Mouse (Mus musculus) 416B (cell line): ENCODE results near the gene Anxa4.
A peak's percentile ranks its signal among the peaks of the same experiment; 100 is the strongest.

Experiments used
- DNase-seq: peaks from one replicate; pipeline ENCODE4 v3.0.0; 2011; ENCODE audit warnings: low read depth

Anxa4 gene

DNA sequence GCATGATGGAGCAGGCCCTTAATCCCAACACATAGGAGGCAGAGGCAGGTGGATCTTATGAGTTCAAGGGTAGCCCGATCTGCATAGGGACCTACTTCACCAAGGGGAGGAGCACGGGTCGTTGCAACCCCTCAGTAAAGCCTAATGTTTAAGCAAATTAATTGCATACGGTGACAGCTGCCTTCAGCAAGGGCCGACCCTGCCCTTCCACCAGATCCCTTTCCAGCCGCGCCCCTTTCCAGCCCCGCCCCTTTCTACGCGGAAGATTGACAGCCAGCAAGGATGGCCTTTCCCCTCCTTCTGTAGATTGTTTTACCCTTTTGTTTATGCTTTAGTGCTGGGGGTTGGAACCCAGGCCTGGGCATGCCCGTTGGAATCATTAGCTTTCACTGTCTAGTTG is 8.0 kb upstream of the Anxa4 start:
- no peak for DNase-seq

DNA sequence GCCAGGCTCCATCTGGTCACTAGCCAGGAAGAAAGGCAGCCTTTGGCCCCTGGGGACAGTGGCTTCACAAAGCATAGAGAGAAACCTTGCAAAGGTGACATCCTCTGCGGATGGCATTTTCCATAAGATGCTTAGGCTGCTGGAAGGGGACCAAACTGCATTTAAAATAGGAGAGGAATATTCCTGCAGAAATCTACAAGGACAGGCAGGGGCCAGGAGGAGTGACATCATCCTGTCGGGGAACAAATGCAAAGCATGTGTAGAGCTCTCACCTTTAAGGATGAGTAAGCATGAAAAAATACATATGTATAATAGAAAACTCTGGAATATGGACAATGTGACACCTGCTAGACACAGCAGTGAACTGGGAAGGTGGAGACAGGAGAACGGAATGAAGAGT is 7.1 kb upstream of the Anxa4 start:
- no peak for DNase-seq

DNA sequence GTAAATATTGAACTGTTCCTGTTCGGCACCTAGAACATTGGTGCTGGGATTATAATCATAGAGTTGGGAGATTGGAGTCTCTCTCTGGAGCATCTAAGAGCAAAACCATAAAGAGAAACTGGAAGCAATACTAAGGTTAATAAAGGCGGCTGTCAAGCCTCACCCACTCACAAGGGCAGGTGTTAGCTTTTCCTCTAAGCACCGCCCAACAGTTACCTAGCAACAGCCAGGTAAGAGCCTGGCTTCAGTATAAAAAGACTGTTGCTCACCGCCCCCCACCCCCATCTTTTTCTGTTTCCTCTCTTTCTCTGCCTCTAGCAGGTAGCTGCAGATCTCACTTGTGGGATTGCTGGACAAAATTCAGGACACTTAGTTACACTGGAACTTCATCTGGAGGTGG is 4.1 kb upstream of the Anxa4 start:
- DNase-seq, result no peak

DNA sequence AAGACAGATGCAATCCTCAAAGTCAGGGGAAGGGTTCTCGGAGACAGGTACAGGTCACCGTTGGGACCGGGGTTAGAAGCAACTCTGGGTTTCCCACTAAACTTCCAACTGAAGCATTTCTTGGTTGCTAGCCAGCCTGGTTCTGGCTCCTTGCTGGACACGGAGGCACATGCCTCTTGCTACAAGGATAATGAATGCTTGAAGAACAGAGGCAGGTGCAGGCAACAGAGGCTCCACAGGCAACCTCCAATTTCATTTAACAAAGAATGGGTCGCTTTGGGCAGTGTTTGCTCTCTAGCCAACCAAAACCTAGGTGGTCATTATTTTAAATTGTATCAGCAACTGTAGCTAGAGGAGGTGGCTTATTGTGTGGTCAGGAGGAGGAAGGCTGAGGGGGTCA is 573 bp upstream of the Anxa4 start:
- no peak for DNase-seq

DNA sequence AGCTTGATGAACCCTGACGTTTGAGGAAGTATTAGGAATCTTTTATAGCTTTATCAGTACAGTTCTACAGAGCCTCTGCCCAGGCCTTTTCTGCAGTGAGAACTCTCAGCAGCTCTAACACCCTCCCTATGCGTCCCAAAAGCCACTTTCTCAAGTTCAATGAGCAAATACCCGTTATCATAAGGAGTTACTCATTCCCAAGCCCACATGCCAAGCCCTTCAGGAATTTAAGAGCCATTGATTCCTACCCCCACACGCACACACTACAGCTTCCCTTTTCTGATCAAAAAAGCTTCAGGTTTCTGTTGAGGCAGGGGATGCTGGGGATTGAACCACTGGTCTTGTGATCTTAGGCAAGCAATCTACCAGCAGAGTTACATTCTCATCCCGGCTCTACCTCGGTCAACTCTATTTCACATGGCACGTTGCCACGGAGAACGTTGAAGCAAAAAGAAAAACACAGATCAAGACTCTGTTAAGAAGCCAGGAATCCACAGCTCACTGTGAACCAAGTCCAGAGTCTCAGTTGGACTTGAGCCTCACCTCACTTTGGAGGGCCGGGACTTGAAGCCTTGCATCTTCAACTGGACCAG is 2.9 kb downstream of the Anxa4 start:
- DNase-seq, result no peak

DNA sequence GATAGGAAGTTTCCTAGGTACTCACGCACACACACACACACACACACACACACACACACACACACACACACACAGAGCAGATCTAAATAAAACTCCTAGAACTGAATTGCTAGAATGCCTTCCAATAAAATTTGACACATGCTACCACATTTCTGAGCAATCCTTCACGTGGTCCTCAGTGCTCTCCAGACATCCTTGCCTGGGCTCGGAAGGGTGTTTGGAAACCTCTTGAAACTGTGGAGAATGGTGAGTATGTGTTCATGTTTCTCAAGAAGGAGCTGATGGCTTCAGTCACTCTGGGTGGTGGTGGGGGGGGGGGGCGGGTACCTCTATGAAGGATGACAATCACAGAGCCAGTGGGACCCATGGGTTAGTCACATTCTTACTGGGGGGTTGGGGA is 5.1 kb downstream of the Anxa4 start:
- no peak for DNase-seq

DNA sequence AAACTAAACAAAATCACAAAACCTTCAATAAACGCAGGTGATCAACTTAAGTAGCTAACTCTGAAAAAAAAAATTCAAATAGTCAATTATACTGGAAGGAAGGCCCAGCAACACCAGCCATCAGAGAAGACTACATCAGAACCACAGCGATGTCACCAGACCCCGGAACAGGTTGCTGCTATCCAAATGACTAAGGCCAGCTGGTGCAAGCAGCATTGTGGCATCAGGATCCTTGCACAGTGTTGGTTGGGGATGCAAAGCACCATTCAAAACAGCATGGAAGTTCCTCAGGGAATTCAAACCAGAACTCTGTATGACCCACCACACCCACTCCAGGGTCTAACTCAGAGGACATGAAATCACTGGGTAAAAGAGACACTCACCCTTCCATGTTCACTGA is 6.8 kb downstream of the Anxa4 start:
- no peak for DNase-seq

DNA sequence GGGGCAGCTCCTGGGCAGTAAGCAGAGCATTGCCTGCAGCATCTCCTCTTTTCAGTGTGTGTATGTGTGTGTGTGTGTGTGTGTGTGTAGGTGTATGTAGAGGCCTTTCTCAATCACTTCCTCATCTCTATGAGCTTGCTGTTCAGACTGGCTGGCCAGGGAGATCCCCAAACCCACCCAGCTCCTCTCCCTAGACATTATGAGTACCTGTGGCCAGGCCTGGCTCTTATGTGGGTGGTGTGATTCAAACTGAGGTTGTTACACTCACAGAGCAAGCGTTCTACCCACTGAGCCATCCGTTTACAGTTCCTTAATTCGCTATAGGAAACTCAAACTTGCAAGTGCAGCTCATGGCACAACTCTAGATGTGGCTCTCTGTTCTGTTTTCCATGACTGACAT is 8.6 kb downstream of the Anxa4 start:
- peak; percentile 19 for DNase-seq

DNA sequence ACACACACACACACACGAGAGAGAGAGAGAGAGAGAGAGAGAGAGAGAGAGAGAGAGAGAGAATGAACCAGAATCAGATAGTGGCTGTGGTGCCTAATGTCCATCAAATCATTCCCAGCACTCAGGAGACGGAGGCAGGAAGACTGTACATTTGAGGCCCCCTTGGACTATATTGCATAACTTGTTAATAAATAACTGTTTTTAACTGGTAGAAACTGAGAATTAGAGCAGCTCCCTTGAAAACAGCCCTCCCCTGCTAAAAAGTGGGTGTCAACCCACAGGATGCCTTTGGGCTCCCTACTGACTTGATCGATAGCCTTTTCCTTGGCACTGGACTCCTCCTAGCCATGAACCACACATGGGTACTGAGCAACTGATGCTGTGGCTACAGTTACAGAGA is 11.0 kb downstream of the Anxa4 start:
- DNase-seq, result no peak

DNA sequence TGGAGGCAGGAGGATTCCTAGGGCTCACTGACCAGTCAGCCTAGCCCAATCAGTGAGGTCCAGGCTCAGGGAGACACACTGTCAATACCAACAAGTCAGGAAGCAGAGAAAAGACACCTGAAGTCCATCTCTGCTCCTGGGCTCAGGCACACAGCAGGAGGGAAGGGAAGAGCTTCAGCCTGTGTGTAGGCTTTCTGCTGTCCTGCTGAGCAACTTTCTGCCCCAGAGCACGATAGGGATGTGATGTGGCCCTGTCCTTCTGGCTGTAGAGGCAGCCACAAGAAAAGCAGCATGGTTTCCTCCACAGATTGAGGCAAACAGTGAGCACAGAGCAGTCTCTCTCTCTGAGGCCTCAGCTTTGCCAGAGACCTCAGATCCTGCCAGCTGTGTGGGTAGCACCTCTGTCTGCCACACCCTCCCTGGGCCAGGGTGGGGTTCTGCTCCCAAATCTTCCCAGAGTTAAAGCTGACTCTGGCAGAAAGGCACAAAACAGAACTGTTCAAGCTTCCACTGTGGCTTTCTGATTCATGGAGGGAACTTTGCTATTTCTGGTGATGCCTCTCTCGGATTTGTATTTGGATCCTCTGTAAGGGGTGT is 11.9 kb downstream of the Anxa4 start:
- DNase-seq, result no peak

DNA sequence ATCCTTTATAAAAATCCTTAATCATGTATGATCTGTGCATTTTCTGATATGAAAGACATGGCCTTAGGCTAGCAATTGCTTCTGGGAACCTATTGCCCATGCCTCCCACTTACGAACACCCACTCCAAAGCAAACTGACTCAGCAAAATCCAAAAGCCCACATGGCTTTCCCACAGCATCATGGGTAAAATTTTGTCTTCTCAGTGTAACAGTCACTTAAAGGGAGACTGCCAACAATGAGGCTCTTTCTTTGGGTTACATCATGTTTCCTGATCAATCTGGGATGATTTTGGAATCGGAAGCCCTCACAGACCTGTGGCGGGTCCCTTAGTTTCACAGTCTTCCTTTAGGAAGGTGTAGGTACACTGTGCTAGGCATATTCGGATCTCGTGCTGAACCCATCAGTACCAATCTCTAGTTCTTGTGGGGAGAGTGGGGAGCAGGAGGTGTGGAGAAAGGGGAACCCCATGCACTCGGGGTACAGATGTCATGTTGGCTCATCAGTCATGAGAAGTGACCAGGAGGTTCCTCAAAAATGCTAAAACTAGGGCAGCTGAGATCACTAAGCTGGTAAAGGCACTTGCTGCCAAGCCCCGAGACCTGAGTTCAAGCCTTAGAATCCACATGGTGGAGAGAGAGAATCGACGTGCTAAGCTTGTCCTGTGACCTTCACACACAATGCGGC is 14.3 kb downstream of the Anxa4 start:
- DNase-seq, result peak; percentile 22

DNA sequence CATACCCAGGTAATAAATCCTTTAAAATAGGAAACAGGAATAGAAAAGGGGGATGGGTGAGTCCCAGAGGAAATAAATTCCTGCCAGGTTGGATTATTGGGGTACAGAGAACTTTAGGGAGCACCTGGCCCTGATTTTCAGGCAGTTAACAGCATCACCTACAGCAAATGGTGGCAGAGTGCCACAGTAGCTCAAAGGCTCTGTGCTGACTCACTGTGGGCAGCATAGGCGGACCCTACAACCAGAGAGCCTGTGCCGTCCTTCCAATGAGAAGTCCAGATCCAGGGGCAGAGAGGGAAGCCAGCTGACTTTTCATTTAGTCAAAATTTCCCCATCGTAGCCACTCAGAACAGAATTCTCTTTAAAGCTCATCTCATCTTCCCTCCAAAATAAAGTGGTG is 16.2 kb downstream of the Anxa4 start:
- DNase-seq, result peak; percentile 78

DNA sequence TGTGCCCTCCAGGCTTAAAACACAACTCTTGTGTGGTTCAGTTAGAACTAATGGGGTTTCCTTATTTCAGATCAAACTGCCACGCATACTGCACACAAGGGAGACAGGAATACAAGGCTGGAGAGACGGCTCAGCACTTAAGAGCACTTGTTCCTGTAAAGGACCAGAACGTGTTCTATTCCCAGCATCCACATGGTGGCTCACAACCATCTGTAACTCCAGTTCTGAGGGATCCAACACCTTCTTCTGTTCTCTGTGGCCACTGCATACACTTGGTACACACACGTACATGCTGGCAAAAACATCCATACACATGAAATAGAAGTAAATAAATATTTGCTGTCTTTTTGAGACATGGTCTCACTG is 16.7 kb downstream of the Anxa4 start:
- DNase-seq, result no peak

DNA sequence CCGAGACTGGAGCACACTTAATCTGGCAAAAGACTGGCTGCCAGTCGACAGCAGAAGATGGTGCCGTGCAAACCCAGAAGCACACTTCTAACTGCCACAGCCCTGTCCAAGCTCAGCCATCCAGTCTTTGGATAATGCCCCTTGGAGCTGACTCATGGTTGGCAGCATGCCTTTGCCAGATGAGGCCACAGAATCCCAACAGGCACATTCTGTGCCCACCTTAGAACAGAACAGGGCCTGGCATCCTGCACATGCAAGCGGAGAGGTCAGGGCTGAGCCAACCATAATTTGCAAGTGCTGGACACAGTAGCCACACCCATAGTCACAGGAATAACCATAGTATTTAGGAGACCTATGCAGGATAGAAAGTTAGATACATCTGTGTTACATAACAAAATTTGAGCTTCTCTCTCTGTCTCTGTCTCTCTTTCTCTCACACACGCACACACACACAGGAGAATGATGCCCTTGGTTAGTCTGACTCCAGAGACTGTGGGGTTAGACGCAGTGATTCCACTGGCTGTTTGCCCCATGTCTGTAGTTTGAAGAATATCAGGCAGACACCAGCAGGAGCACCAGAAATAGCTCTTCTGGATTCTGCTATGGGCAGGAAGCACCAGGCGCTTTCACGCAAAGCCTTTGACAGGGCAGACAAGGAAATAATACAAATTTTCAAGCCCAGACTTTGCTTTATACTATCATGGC is 17.2 kb downstream of the Anxa4 start:
- no peak for DNase-seq

DNA sequence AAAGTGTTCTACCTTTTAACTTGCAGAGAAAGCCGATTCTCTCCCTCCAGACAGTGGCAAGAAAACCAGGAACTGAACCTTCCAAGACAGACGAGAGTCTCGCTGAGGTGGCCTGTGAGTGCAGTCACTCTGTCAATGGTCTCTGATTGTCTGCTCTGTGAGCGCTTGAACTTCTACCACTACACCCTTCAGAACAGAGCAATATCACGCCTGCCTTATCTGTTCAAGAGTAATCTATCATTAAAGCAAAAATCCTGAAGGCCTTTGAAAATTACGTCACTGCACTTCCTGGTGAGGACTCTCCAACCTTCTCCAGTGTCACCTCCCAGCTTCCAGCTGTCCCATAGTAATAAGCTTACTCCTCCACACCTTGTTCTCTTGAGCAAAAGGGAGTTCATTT is 18.4 kb downstream of the Anxa4 start:
- DNase-seq, result no peak

DNA sequence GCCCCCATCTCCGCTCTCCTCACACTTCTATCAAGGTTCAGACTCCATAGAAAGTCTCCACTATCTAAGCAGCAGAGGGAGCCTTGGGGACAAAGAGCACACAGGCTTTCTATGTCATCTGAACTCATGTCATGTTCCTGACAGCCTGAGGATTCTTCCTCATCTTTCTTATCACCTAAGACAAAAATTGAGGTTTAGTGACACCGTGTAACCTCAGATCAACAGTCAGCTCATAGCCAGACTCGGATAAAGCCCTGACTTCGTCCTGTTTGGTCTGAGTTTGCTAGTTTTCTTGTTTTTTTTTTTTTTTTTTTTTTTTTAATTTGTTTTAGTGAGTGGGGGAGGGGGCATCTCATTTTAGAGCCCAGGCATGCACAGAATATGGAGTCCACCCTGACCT is 19.6 kb downstream of the Anxa4 start:
- no peak for DNase-seq

DNA sequence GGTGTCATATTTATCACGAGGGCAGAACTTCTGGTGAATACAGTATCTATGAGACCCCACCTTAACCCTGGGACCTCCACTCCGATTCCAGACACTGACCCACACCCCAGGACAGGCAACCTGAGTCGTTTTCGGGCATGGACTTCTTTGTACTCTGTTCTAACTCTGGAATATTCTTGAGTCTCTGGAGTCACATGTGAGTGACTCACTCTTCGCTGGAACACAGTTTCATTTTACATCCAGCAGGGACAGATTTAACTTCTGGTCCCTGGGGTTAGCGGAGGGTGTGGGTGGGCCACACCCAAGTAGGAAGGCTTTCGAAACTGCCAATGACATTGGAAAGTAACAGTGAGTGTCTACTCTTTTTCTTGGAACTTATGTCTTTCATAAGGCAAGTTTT is 20.8 kb downstream of the Anxa4 start:
- DNase-seq, result peak; percentile 81

DNA sequence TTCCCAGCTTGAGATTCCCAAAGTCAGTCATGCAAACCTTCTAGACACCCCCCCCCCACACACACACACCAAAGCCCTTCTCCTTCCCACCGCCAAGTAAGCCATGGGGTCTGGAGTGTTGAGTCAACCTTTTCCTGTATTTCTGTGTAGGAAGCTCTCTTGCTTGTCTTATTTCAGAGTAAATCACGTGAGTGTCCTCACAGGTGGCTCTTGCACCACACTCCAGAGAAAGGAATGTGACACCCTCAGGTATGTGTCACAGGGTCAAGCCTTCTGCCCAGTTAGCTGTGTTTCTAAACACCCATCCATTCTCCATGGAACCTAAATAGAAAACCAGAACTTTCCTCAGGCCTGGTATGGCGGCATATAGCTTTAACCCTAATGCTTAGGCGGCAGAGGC is 24.4 kb downstream of the Anxa4 start:
- DNase-seq, result no peak

DNA sequence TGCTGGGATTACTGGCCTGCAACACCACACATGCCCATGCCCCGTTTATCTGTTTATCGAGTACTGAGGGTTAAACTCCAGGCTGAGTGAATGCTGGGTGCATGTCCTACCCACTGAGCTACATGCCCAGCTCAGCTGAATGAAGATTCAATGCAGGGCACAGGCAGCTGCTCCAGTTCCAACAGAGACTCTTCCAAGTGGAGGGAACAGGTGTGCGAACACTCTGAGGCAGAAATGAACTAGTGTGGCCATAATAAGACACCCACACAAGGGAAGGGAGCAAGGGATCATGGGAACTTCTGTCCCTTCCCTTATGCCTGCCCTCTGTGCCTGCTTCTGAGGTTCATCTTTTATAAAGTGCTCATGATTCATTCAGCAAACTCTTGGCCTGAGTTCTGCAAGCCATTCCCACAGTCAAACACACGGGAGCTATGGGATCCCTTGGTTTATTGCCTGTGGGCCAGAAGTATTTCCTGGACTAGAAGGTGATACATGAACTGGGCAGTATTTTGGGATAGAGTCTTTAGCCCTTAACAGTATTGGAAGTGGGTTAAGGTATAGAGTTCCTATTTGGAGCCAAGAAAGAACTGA is 25.1 kb downstream of the Anxa4 start:
- DNase-seq, result no peak

DNA sequence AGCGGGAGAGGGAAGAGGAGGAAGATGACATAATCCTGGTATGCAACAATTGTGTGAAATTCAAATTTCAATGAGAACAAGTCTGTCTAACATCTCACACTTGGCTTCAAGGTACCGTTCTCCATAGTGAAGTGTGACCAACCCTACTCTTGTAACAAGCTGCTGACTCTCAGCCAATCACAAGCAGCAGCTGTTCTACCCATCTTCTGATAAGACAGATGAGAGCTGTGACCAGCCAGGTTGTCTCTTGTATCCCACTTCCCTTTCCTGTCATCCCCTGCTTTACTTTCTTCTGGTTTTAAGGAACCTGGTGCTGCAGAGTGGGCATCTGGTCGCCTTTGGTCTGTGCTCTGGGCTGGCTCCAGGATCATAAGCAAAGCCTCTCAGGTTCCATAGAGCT is 25.9 kb downstream of the Anxa4 start:
- DNase-seq, result no peak

DNA sequence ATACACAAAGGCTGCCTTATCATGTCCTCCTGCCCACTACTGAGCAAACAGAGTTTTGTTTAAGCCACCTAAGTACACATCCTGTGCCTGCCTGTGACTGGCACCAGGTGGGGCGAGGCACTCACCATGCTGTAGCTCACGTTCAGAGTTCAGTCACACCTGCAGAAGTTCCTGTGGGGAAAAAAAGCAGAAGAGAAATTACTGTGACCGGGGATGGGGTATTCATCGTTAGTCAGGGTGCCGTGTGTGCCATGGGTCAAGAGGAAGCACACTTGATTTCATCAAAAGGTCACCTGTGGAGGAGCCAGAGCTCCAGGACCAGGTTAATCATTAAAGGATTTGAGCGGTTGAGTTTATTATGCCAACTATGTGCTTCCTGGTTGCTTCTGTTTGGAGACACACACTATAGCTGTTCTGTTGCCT is 27.7 kb downstream of the Anxa4 start:
- no peak for DNase-seq

DNA sequence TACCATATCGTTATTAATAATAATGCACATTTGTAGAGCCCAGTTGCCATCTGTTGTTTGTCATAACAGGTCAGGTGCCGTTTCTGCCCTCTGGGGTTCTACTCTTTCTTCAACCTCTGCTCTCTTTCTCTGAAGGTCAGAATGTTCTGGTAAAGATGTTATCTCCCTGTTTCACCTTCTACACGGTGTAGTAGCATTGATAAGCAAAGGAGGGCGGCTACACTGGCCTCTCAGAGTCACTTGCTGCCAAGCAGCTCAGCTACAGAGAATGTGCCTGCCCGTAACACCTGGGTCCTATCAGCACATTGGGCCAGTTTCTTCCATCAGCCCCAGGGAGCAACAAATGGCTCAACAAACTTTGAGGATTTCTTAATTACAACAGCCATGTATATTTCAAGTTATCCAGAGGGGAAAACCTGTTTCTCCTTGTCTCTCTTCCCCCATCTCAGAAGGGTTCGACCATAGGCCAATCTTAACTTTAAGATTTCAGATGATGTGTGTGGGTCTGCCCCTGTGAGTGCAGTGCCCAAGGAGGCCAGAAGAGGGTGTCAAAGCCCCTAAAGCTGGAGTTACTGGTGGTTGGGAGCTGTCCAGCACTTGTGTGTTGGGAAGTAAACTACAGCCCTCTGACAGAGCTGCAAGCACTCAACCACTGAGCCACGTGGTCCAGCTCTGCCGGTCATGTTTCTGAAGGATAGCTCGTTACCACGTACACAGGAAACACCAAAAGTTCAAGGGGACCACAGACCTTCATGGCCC is 39.1 kb downstream of the Anxa4 start:
- peak; percentile 55 for DNase-seq
